Comparison of ENCODE assay signal across 10 mouse cellular contexts in genomic region chr16:38858120-38858749, GRCm38 (mm10). TPM values are rescaled to one million over a fixed set of nuclear protein-coding genes. Genes with fewer than 3 reads are reported as not detected.
DNase-seq lines count a peak whose midpoint lies in the region; ATAC-seq and TF ChIP-seq lines count a peak whose summit lies in the region.
"Had no signal": no experiment of that assay in that cellular context is flagged by ENCODE, and none has a peak within 500 bp of the region (broad histone marks: within the 10 kb centered on the region; RNA-seq: fewer than 3 reads in every experiment).

No protein-coding gene starts in this region.

- peak; percentile 81 for DNase-seq in embryonic facial prominence, embryonic 11.5 days (ENCODE audit: low spot score)
- no peak for DNase-seq in embryonic facial prominence, embryonic 10.5 days (ENCODE audit: low spot score)
- peak in 1 of 3 experiments; percentile 3 for DNase-seq in liver, embryonic 14.5 days (ENCODE audit: low read depth in 3 of 3, low spot score in 3 of 3)
- DNase-seq in lung, embryonic 14.5 days = peak; percentile 90
- DNase-seq in testis, postnatal 14 days (ENCODE audit: low spot score) = no peak
- no peak for DNase-seq in adrenal gland, postnatal 4 days (ENCODE audit: low spot score in 2 of 2)

- H3K36me3 ChIP-seq in embryonic facial prominence, embryonic 11.5 days (replicated peaks; ENCODE audit: control insufficient read depth, insufficient read depth, low read depth, low read length) = no peaks in the 10 kb centered on the region
- no peaks in the 10 kb centered on the region for H3K36me3 ChIP-seq in embryonic facial prominence, embryonic 10.5 days (replicated peaks)
- H3K36me3 ChIP-seq in liver, embryonic 14.5 days (replicated peaks; ENCODE audit: control insufficient read depth, insufficient read depth, low read depth) = no peaks in the 10 kb centered on the region
- H3K36me3 ChIP-seq in liver, embryonic 12.5 days = no peaks in the 10 kb centered on the region
- H3K36me3 ChIP-seq in lung, embryonic 14.5 days (ENCODE audit: insufficient read depth) = no peaks in the 10 kb centered on the region

- H3K27ac ChIP-seq in embryonic facial prominence, embryonic 11.5 days (replicated peaks; ENCODE audit: low read depth, low read length) = no peak overlapping the region
- no peak overlapping the region for H3K27ac ChIP-seq in embryonic facial prominence, embryonic 10.5 days (replicated peaks)
- H3K27ac ChIP-seq in liver, embryonic 14.5 days = no peak overlapping the region
- no peak overlapping the region for H3K27ac ChIP-seq in liver, embryonic 12.5 days
- H3K27ac ChIP-seq in lung, embryonic 14.5 days (ENCODE audit: low read depth) = no peak overlapping the region

- no peak overlapping the region for H3K4me2 ChIP-seq in embryonic facial prominence, embryonic 11.5 days (ENCODE audit: low read depth, low read length)
- H3K4me2 ChIP-seq in liver, embryonic 14.5 days (ENCODE audit: low read depth) = no peak overlapping the region
- H3K4me2 ChIP-seq in liver, embryonic 12.5 days = no peak overlapping the region
- H3K4me2 ChIP-seq in lung, embryonic 14.5 days = peak overlapping the region; percentile 10; the same call in 1 of the 2 replicates

- 38% methylated on average over 8 of the region's 8 CpGs for WGBS in embryonic facial prominence, embryonic 11.5 days
- WGBS in embryonic facial prominence, embryonic 10.5 days = 36% methylated on average over 8 of the region's 8 CpGs
- 28% methylated on average over 8 of the region's 8 CpGs for whole genome bisulfite sequencing in liver, embryonic 14.5 days (ENCODE audit: insufficient replicate concordance)
- 29% methylated on average over 8 of the region's 8 CpGs for WGBS in liver, embryonic 12.5 days (ENCODE audit: insufficient replicate concordance)
- 20% methylated on average over 8 of the region's 8 CpGs for WGBS in lung, embryonic 14.5 days

- no peak for ATAC-seq in embryonic facial prominence, embryonic 11.5 days (replicated peaks; ENCODE audit: insufficient number of reproducible peaks, low FRiP score, low TSS enrichment, low read depth)
- no peak for ATAC-seq in liver, embryonic 14.5 days (ENCODE audit: insufficient read depth)
- ATAC-seq in liver, embryonic 12.5 days = no peak
- ATAC-seq in common myeloid progenitor, adult 5-6 weeks (replicated peaks; ENCODE audit: low read depth, poor library complexity, severe bottlenecking) = peak; percentile 58; the same call in 1 of the 2 replicates
- ATAC-seq in lung, embryonic 14.5 days (ENCODE audit: insufficient read depth) = peak; percentile 47; the same call in 1 of the 2 replicates

- no peaks in the 10 kb centered on the region for H3K9me3 ChIP-seq in embryonic facial prominence, embryonic 11.5 days (replicated peaks; ENCODE audit: control insufficient read depth, low read length)
- no peaks in the 10 kb centered on the region for H3K9me3 ChIP-seq in embryonic facial prominence, embryonic 10.5 days
- no peaks in the 10 kb centered on the region for H3K9me3 ChIP-seq in liver, embryonic 14.5 days (ENCODE audit: control insufficient read depth, low read length)
- H3K9me3 ChIP-seq in liver, embryonic 12.5 days (replicated peaks) = no peaks in the 10 kb centered on the region
- H3K9me3 ChIP-seq in lung, embryonic 14.5 days (ENCODE audit: low read depth, low read length) = no peaks in the 10 kb centered on the region

- H3K27me3 ChIP-seq in embryonic facial prominence, embryonic 11.5 days (ENCODE audit: control insufficient read depth, insufficient read depth, low read length) = no peaks in the 10 kb centered on the region
- no peaks in the 10 kb centered on the region for H3K27me3 ChIP-seq in embryonic facial prominence, embryonic 10.5 days (replicated peaks; ENCODE audit: low read depth, poor library complexity, severe bottlenecking)
- no peaks in the 10 kb centered on the region for H3K27me3 ChIP-seq in liver, embryonic 14.5 days (ENCODE audit: control insufficient read depth, insufficient read depth, low read length)
- H3K27me3 ChIP-seq in liver, embryonic 12.5 days (replicated peaks) = no peaks in the 10 kb centered on the region
- no peaks in the 10 kb centered on the region for H3K27me3 ChIP-seq in lung, embryonic 14.5 days (ENCODE audit: insufficient read depth, low read length)

- H3K4me3 ChIP-seq in embryonic facial prominence, embryonic 11.5 days (ENCODE audit: low read depth, low read length) = no peak overlapping the region
- H3K4me3 ChIP-seq in embryonic facial prominence, embryonic 10.5 days = no peak overlapping the region
- no peak overlapping the region for H3K4me3 ChIP-seq in liver, embryonic 14.5 days (ENCODE audit: insufficient read depth in 1 of 2, low read depth in 2 of 2, low read length in 2 of 2)
- H3K4me3 ChIP-seq in liver, embryonic 12.5 days = no peak overlapping the region
- H3K4me3 ChIP-seq in lung, embryonic 14.5 days (ENCODE audit: low read depth, low read length) = no peak overlapping the region

- no peak for TF ChIP-seq EP300 in liver, embryonic 14.5 days (IDR thresholded peaks at IDR 0.05; ENCODE audit: low read depth)

- H3K4me1 ChIP-seq in embryonic facial prominence, embryonic 11.5 days (ENCODE audit: control insufficient read depth, insufficient read depth, low read length) = no peaks in the 10 kb centered on the region
- no peaks in the 10 kb centered on the region for H3K4me1 ChIP-seq in embryonic facial prominence, embryonic 10.5 days
- no peaks in the 10 kb centered on the region for H3K4me1 ChIP-seq in liver, embryonic 14.5 days (replicated peaks; ENCODE audit: control insufficient read depth in 2 of 2, insufficient read depth in 2 of 2, low read length in 1 of 2)
- no peaks in the 10 kb centered on the region for H3K4me1 ChIP-seq in liver, embryonic 12.5 days
- H3K4me1 ChIP-seq in lung, embryonic 14.5 days (ENCODE audit: insufficient read depth) = no peaks in the 10 kb centered on the region

- peak; percentile 46 for TF ChIP-seq CTCF in liver, embryonic 14.5 days (IDR thresholded peaks at IDR 0.05; ENCODE audit: low read depth)
- TF ChIP-seq CTCF in lung, embryonic 14.5 days (IDR thresholded peaks at IDR 0.05; ENCODE audit: low read depth) = peak; percentile 73

- no peak overlapping the region for H3K9ac ChIP-seq in embryonic facial prominence, embryonic 11.5 days (replicated peaks; ENCODE audit: low read length)
- H3K9ac ChIP-seq in liver, embryonic 14.5 days (replicated peaks) = no peak overlapping the region
- H3K9ac ChIP-seq in liver, embryonic 12.5 days = no peak overlapping the region
- H3K9ac ChIP-seq in lung, embryonic 14.5 days = no peak overlapping the region

RNA-seq across cellular contexts. Expression of gene 4930435E12Rik, which starts 29.7 kb away (rescaled TPM):
- polyA plus RNA-seq in embryonic facial prominence, embryonic 11.5 days (2014; fragmentation: Nextera tagmentation; extraction: Ambion mirVana) = not detected in 2 replicates
- not detected in 2 replicates for polyA plus RNA-seq in embryonic facial prominence, embryonic 10.5 days (2016; fragmentation: Nextera tagmentation; extraction: Ambion mirVana)
- polyA plus RNA-seq in liver, embryonic 14.5 days (2012; rRNA removed) = not detected in 2 replicates
- not detected in 2 replicates for polyA plus RNA-seq in liver, embryonic 14.5 days (2014; fragmentation: Nextera tagmentation; extraction: Ambion mirVana)
- polyA plus RNA-seq in liver, embryonic 12.5 days (2016; fragmentation: Nextera tagmentation; extraction: Ambion mirVana) = not detected in 2 replicates
- not detected in 2 replicates for total RNA-seq in common myeloid progenitor, adult 5-6 weeks (2017)
- not detected in 2 replicates for polyA plus RNA-seq in lung, embryonic 14.5 days (2014; fragmentation: Nextera tagmentation; extraction: Ambion mirVana)
- not detected for total RNA-seq in adrenal gland, postnatal 4 days (2021)
- total RNA-seq: layer of hippocampus, postnatal 25 days had no signal
- polyA plus RNA-seq: small intestine, adult 2 months had no signal

RNA-seq across cellular contexts. Expression of gene Igsf11, which starts 34.2 kb away (rescaled TPM):
- 0.49 and 0.75 TPM in 2 replicates for polyA plus RNA-seq in embryonic facial prominence, embryonic 11.5 days (2014; fragmentation: Nextera tagmentation; extraction: Ambion mirVana)
- polyA plus RNA-seq in embryonic facial prominence, embryonic 10.5 days (2016; fragmentation: Nextera tagmentation; extraction: Ambion mirVana) = 0.90 and 1.6 TPM in 2 replicates
- polyA plus RNA-seq in liver, embryonic 14.5 days (2012; rRNA removed) = 0.12 and 0.16 TPM in 2 replicates
- 0.03 and 0.04 TPM in 2 replicates for polyA plus RNA-seq in liver, embryonic 14.5 days (2014; fragmentation: Nextera tagmentation; extraction: Ambion mirVana)
- polyA plus RNA-seq in liver, embryonic 12.5 days (2016; fragmentation: Nextera tagmentation; extraction: Ambion mirVana) = 0.11 and 0.18 TPM in 2 replicates
- not detected in 2 replicates for total RNA-seq in common myeloid progenitor, adult 5-6 weeks (2017)
- 0.12 and 0.18 TPM in 2 replicates for polyA plus RNA-seq in lung, embryonic 14.5 days (2014; fragmentation: Nextera tagmentation; extraction: Ambion mirVana)
- total RNA-seq in adrenal gland, postnatal 4 days (2021) = 10 to 100 TPM; 53.7 to 56.3 TPM

RNA-seq across cellular contexts. Expression of gene Upk1b, which starts 58.1 kb away (rescaled TPM):
- 2.6 and 2.9 TPM in 2 replicates for polyA plus RNA-seq in embryonic facial prominence, embryonic 11.5 days (2014; fragmentation: Nextera tagmentation; extraction: Ambion mirVana)
- polyA plus RNA-seq in embryonic facial prominence, embryonic 10.5 days (2016; fragmentation: Nextera tagmentation; extraction: Ambion mirVana) = 1.2 and 1.4 TPM in 2 replicates
- polyA plus RNA-seq in liver, embryonic 14.5 days (2012; rRNA removed) = 0.73 and 1.1 TPM in 2 replicates
- polyA plus RNA-seq in liver, embryonic 14.5 days (2014; fragmentation: Nextera tagmentation; extraction: Ambion mirVana) = 2.0 and 2.4 TPM in 2 replicates
- polyA plus RNA-seq in liver, embryonic 12.5 days (2016; fragmentation: Nextera tagmentation; extraction: Ambion mirVana) = 2.4 and 2.5 TPM in 2 replicates
- total RNA-seq in common myeloid progenitor, adult 5-6 weeks (2017) = 0.92 and 1.2 TPM in 2 replicates
- polyA plus RNA-seq in lung, embryonic 14.5 days (2014; fragmentation: Nextera tagmentation; extraction: Ambion mirVana) = 15.4 and 16.8 TPM in 2 replicates
- 1 to 10 TPM; 4.3 to 5.1 TPM for total RNA-seq in adrenal gland, postnatal 4 days (2021)

Comparison
In these comparisons a context has a peak if more than half of its experiments do, and no peak if none do; other contexts are left out.
1. DNase-seq: peak in embryonic facial prominence, embryonic 11.5 days (single experiment) and lung, embryonic 14.5 days (single experiment); none in embryonic facial prominence, embryonic 10.5 days (single experiment), testis, postnatal 14 days (single experiment) and adrenal gland, postnatal 4 days (0 of 2).
2. ATAC-seq: peak in common myeloid progenitor, adult 5-6 weeks (single experiment) and lung, embryonic 14.5 days (single experiment); none in embryonic facial prominence, embryonic 11.5 days (single experiment), liver, embryonic 14.5 days (single experiment) and liver, embryonic 12.5 days (single experiment).